Mouse (Mus musculus) liver, embryonic 16.5 days (tissue): Measurements from ENCODE around the gene Stxbp4. TPM values are rescaled to one million over a fixed set of nuclear protein-coding genes. Genes with fewer than 3 reads are reported as not detected.

ENCODE experiments used
- ATAC-seq: fragments of 200-750 bp; cut with Nextera tagmentation; 2 replicates; pipeline ENCODE4 v1.8.0; 2017; ENCODE audit warnings: low read depth, mild to moderate bottlenecking, moderate number of reproducible peaks, moderate library complexity
- H3K27ac ChIP-seq: fragments of 300-500 bp; sonication (generic); 2 replicates; pipeline ENCODE4 v1.5.1; 2014; ENCODE audit warnings: mild to moderate bottlenecking, low read length
- H3K27me3 ChIP-seq: fragments of 300-500 bp; sonication (generic); 2 replicates; pipeline ENCODE4 v1.6.1; 2014; ENCODE audit warnings: low read depth, low read length, mixed read lengths; ENCODE audit not compliant: control insufficient read depth, insufficient read depth
- H3K36me3 ChIP-seq: fragments of 300-500 bp; sonication (generic); 2 replicates; pipeline ENCODE4 v1.6.1; 2014; ENCODE audit warnings: mild to moderate bottlenecking; ENCODE audit not compliant: control insufficient read depth, insufficient read depth
- H3K4me1 ChIP-seq: fragments of 300-500 bp; sonication (generic); 2 replicates; pipeline ENCODE4 v1.6.1; 2014; ENCODE audit warnings: low read depth, low read length, mixed read lengths; ENCODE audit not compliant: control insufficient read depth
- H3K4me2 ChIP-seq: fragments of 300-500 bp; sonication (generic); 2 replicates; pipeline ENCODE4 v1.6.1; 2014; ENCODE audit warnings: low read depth, low read length, mixed read lengths
- H3K4me3 ChIP-seq: fragments of 300-500 bp; sonication (generic); 2 replicates; pipeline ENCODE4 v1.5.1; 2014; ENCODE audit warnings: low read depth, mild to moderate bottlenecking, low read length
- H3K9ac ChIP-seq: fragments of 300-500 bp; sonication (generic); 2 replicates; pipeline ENCODE4 v1.6.1; 2014; ENCODE audit warnings: low read depth, low read length
- H3K9me3 ChIP-seq: fragments of 300-500 bp; sonication (generic); replicated peaks from 2 replicates; pipeline ENCODE4 v1.6.1; 2016; ENCODE audit warnings: low read length; ENCODE audit not compliant: control insufficient read depth
- WGBS: fragments of 180-500 bp; shearing (Covaris S2); extraction: QIAGEN DNeasy Blood & Tissue Kit; methylation state at CpG from one replicate; pipeline ENCODE4 v1.1.7; 2014; ENCODE audit not compliant: insufficient replicate concordance; 5-methylcytosine and 5-hydroxymethylcytosine counted together
- polyA plus RNA-seq: library from polyadenylated mRNA; unstranded; fragments of >200 nt; fragmentation: Nextera tagmentation; extraction: Ambion mirVana; gene quantifications from 2 replicates; pipeline ENCODE4 v1.2.1, GENCODE M21; 2015

Stxbp4 gene
- polyA plus RNA-seq, 1 experiment from 2014 or later: 6.0 TPM

GRCm38 (mm10) chr11:90556517-90556916, 81.4 kb downstream of the Stxbp4 start:
- H3K9ac ChIP-seq: no peak overlapping the region
- H3K27ac ChIP-seq: no peak overlapping the region
- no peaks in the 10 kb centered on the region for H3K9me3 ChIP-seq
- no peaks in the 10 kb centered on the region for H3K27me3 ChIP-seq
- no peak overlapping the region for H3K4me3 ChIP-seq
- no peaks in the 10 kb centered on the region for H3K36me3 ChIP-seq
- WGBS: 28% methylated on average over 4 of the region's 4 CpGs
- no peaks in the 10 kb centered on the region for H3K4me1 ChIP-seq
- no peak for ATAC-seq
- no peak overlapping the region for H3K4me2 ChIP-seq

GRCm38 (mm10) chr11:90553963-90554362, 83.9 kb downstream of the Stxbp4 start:
- Histone ChIP-seq H3K9ac (no peak overlapping the region), H3K27me3 (no peaks in the 10 kb centered on the region), H3K4me1 (no peaks in the 10 kb centered on the region), H3K9me3 (no peaks in the 10 kb centered on the region), H3K36me3 (no peaks in the 10 kb centered on the region), H3K4me2 (no peak overlapping the region), H3K4me3 (no peak overlapping the region), H3K27ac (no peak overlapping the region)
- WGBS: 18% methylated on average over 5 of the region's 5 CpGs
- ATAC-seq: no peak

DNA sequence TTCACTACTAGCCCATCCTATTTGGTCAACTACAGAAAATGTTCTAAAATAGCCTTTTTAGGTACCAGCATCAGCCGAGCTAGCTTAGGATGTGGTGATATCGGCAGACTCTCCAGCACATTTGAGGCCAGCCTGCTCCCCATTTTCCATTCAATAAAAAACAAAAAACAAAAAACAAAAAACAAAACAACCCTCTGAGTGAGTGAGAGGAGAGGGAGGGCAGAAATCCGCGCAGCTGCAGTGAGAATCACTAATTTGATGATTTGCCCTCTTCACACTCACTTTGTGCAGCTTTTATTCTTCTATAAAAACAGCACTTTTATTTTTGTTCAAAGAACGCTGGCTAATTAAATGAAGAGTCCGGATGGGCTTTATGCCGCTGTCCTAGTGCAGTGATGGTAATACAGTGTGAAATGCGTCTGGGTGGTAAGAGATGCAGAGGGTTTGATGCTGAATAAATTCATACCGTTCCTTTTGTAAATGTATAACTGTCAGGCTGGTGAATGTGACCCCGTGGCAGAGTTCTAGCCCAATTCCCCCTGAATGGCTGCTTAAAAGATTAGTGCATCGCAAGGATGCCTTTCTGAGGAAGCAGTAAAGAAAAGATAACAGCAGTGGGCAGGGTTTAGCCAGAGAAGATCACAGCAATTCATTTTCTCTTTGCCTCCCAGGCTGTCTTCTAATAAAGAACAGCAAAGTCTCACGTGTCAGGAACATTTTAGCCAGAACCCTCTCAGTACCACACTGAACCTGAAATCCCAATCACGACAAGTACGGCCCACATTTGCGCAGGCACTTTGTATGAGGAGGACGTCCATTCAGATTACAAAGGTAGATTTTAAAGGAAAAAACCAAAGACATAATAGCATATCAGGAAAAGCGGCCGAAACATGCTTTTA, 85.3 kb downstream of the Stxbp4 start:
- H3K9ac ChIP-seq: no peak overlapping the region
- no peaks in the 10 kb centered on the region for H3K27me3 ChIP-seq
- no peak for ATAC-seq
- WGBS: 65% methylated on average over 18 of the region's 18 CpGs
- no peak overlapping the region for H3K27ac ChIP-seq
- no peaks in the 10 kb centered on the region for H3K9me3 ChIP-seq
- H3K4me1 ChIP-seq: no peaks in the 10 kb centered on the region
- H3K4me2 ChIP-seq: no peak overlapping the region
- no peak overlapping the region for H3K4me3 ChIP-seq
- H3K36me3 ChIP-seq: no peaks in the 10 kb centered on the region

- no peak overlapping the region for H3K4me2 ChIP-seq
- ATAC-seq: no peak
- H3K4me3 ChIP-seq: no peak overlapping the region
- no peaks in the 10 kb centered on the region for H3K27me3 ChIP-seq
- no peaks in the 10 kb centered on the region for H3K36me3 ChIP-seq
- no peak overlapping the region for H3K9ac ChIP-seq
- no peak overlapping the region for H3K27ac ChIP-seq
- H3K4me1 ChIP-seq: no peaks in the 10 kb centered on the region
- no peaks in the 10 kb centered on the region for H3K9me3 ChIP-seq
- 71% methylated on average over 13 of the region's 13 CpGs for WGBS
Measured at GRCm38 (mm10) chr11:90548560-90548959, 89.3 kb downstream of the Stxbp4 start.

DNA sequence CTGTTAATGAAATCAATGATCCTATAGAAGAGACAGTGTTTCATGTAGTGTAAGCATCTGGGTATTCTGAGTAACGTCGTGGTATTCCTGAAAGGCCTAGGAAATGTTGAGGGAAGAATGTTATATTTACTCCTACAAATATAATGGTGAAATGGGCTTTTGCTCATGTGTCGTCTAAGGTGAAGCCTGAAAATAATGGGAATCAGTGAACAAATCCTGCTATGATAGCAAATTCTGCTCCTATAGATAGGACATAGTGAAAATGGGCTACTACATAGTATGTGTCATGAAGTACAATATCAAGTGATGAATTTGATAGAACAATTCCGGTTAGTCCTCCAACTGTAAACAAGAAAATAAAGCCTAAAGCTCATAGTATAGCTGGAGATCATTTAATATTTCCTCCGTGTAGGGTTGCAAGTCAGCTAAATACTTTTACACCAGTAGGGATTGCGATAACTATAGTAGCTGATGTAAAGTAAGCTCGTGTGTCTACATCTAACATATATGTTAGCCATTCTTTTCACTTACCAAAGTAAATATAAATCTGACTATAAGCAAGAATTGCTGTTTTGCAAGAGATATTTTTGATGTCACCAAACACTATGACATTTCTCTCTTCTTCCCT, 99.1 kb downstream of the Stxbp4 start:
- Histone ChIP-seq H3K27me3 (no peaks in the 10 kb centered on the region), H3K36me3 (no peaks in the 10 kb centered on the region), H3K4me1 (no peaks in the 10 kb centered on the region), H3K9me3 (no peaks in the 10 kb centered on the region), H3K4me2 (no peak overlapping the region), H3K4me3 (no peak overlapping the region), H3K9ac (no peak overlapping the region), H3K27ac (no peak overlapping the region)
- 82% methylated on average over 7 of the region's 7 CpGs for WGBS
- peak; percentile 63; the same call in 1 of the 2 replicates for ATAC-seq

GRCm38 (mm10) chr11:90525311-90525710, 112.6 kb downstream of the Stxbp4 start:
- H3K4me3 ChIP-seq: no peak overlapping the region
- no peak for ATAC-seq
- no peak overlapping the region for H3K9ac ChIP-seq
- no peak overlapping the region for H3K4me2 ChIP-seq
- no peaks in the 10 kb centered on the region for H3K4me1 ChIP-seq
- no peaks in the 10 kb centered on the region for H3K27me3 ChIP-seq
- H3K9me3 ChIP-seq: no peaks in the 10 kb centered on the region
- 36% methylated on average over 2 of the region's 2 CpGs for WGBS
- no peaks in the 10 kb centered on the region for H3K36me3 ChIP-seq
- no peak overlapping the region for H3K27ac ChIP-seq

- Histone ChIP-seq H3K9me3 (no peaks in the 10 kb centered on the region), H3K4me2 (no peak overlapping the region), H3K4me3 (no peak overlapping the region), H3K27ac (no peak overlapping the region), H3K4me1 (no peaks in the 10 kb centered on the region), H3K9ac (no peak overlapping the region), H3K27me3 (no peaks in the 10 kb centered on the region), H3K36me3 (no peaks in the 10 kb centered on the region)
- ATAC-seq: no peak
- WGBS: 69% methylated on average over 8 of the region's 8 CpGs
Measured at GRCm38 (mm10) chr11:90521040-90521439, 116.8 kb downstream of the Stxbp4 start.

DNA sequence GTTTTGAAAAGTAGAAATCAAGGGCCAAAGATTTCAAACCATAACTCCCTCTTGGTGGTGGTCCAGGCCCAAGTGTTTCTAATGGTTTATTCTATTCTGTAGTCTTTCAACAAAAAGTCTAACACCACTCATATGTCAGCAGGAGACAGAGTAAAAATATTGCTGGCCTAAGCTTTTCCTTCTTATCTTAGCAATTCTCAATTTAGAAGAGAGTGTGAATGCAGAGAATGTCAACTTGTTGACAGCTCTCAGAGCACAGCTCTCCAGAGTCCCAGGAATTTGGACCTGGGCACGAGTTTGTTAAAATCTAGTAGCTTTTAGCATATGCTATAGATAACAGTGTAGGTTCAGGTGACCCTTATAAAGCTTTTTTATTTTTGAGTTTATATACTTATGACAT, 120.1 kb downstream of the Stxbp4 start:
- no peak overlapping the region for H3K4me3 ChIP-seq
- no peak overlapping the region for H3K9ac ChIP-seq
- no peak for ATAC-seq
- H3K9me3 ChIP-seq: no peaks in the 10 kb centered on the region
- no peaks in the 10 kb centered on the region for H3K27me3 ChIP-seq
- H3K27ac ChIP-seq: no peak overlapping the region
- H3K4me1 ChIP-seq: no peaks in the 10 kb centered on the region
- H3K36me3 ChIP-seq: no peaks in the 10 kb centered on the region
- 73% methylated on average over 1 of the region's 1 CpGs for WGBS
- no peak overlapping the region for H3K4me2 ChIP-seq

GRCm38 (mm10) chr11:90512538-90513219, 125.2 kb downstream of the Stxbp4 start:
- ATAC-seq: no peak
- H3K9me3 ChIP-seq: no peaks in the 10 kb centered on the region
- no peaks in the 10 kb centered on the region for H3K4me1 ChIP-seq
- no peak overlapping the region for H3K9ac ChIP-seq
- no peak overlapping the region for H3K4me2 ChIP-seq
- H3K36me3 ChIP-seq: no peaks in the 10 kb centered on the region
- H3K27ac ChIP-seq: no peak overlapping the region
- H3K4me3 ChIP-seq: no peak overlapping the region
- no peaks in the 10 kb centered on the region for H3K27me3 ChIP-seq
- 35% methylated on average over 5 of the region's 5 CpGs for WGBS
